Mouse (Mus musculus): ENCODE results near the gene Hist3h2a.
A peak's percentile ranks its signal among the peaks of the same experiment; 100 is the strongest.

Gene Hist3h2a

DNA sequence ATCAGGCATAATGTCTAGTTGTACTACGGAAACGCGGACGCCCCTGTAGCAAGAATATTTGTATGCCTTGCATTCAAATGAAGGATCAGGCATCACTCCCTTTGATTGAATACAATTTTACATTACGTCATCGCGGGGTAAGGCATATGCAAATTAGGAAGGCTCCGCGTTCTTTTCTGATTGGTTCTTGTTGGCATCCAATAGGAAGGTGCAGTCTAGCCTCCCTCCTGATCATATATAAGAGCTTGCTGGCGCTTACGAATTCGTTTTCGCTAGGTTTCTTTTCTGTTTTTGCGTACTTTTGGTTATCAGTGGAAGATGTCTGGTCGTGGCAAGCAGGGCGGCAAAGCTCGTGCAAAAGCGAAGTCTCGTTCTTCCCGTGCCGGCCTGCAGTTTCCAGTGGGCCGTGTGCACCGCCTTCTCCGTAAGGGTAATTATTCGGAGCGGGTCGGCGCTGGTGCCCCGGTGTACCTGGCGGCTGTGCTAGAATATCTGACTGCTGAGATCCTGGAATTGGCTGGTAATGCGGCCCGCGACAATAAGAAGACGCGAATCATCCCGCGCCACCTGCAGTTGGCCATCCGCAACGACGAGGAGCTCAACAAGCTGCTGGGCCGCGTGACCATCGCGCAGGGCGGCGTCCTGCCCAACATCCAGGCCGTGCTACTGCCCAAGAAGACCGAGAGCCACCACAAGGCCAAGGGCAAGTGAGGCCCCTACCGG, at the start of gene Hist3h2a, which contains the start of gene Trim17:
TSS of gene Hist3h2a (plus strand) at position 266 of the 723 bp plus-strand sequence.
TSS of gene Trim17 (plus strand) at position 266 of the 723 bp plus-strand sequence.
- peak; percentile 86 to 90 for DNase-seq (ENCODE audit: low spot score in 2 of 2)

DNA sequence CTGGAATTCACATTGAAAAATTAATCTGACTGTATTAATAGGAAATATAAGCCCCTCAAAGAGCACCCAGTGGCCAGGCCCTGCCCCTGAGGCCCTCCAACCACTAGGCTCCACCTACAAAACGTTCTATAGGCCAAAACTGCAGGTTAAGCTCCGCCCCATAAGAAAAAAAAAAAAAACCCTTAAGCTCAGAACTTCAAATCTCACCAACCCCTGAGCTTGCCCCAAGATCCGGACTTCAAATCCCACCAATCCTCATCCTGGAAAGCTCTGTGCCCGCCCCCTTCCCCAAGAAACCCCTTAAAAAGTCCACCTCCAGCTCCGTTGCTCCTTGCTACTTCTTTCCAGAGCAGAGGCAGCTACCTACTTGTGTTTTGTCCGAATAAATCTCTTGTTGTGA, 49.6 kb upstream of the Hist3h2a start:
- peak in 1 of 2 experiments; percentile 31 for DNase-seq (ENCODE audit: low spot score in 2 of 2)

DNA sequence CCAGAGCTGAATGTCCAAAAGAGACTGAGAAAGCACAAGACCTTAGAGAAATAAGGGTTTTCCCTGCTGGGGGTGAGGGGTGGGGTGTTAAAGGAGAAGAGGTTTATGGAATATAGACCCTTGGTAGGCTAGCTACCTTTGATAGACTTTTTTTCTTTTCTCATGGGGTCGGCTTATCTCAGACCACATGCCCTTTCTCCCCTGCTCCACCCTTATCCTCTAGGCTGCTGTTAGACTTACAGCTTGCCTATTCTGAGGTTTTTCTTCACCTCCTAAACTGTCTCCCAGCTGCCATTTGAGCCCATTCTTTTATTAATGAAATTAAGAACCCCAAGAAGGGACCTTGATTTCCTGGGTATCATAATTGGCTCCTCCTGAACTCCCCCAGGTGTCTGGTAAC, 40.7 kb upstream of the Hist3h2a start:
- no peak for DNase-seq (ENCODE audit: low spot score in 2 of 2)

DNA sequence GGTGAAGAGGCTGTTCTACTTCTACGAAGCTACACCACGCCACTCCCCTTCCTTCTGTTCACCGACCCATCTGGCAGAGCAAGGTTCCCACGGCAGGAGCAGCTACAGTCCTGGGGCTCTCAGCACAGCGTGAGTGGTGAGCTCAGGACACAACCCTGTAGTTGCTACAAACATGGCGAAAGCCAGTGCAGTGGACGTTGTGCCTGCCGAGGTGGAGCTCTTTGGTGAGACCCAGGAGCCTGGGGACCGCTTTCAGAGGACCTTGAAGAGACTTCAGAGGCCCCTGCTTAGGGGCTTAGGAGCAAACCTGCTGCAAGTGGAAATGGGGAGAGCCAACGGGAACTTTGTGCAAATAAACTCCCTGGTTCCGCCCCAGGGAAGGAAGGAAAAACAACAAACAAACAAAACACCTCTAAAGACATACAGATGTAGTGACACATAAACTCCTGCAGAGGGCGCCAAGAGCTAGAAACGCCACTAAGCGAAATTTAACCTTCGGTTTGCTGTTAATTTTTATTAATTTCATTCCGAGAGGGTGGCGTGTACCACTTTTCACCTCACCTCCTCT, 39.9 kb upstream of the Hist3h2a start:
- DNase-seq (ENCODE audit: low spot score in 2 of 2) = peak in 1 of 2 experiments; percentile 23

DNA sequence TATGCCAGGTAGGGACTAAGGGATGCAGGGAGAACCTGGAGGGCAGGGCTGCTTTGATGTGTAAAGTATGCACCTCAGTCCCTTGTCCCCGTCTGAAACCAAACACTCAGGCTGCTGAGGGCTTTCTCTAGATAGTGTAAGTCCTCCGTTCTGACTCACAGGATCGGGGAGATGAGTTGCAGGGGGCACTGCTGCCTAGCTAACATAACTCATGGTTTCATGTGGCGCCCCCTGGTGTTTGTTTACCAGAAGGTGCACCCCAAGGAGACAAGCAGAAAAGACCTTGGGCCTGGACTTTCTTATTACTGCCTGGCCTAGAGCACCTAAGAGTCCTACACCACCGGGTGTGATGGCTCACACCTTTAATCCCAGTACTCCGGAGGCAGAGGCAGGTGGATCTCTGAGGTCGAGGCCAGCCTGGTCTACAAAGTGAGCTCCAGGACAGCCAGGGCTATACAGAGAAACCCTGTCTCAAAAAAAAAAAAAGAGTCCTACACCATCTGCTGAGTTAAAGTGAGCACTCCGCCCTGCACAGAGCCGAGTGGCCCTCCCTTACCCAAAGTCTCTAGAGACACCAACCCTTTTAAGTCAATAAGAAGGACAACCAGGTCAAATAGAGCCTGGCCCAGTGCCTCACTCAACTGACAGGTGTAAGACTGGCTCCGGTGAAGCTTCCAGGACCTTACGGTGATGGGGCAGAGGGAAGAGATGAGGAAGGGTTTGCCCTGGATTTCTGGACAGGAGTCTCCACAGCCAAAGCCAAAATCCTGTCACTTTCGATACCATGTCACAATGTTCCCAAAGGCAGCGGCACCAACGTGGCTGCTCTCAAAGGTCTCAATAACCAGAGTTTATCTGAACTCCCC, 37.4 kb upstream of the Hist3h2a start:
- DNase-seq (ENCODE audit: low spot score in 2 of 2) = peak; percentile 66 to 78

DNA sequence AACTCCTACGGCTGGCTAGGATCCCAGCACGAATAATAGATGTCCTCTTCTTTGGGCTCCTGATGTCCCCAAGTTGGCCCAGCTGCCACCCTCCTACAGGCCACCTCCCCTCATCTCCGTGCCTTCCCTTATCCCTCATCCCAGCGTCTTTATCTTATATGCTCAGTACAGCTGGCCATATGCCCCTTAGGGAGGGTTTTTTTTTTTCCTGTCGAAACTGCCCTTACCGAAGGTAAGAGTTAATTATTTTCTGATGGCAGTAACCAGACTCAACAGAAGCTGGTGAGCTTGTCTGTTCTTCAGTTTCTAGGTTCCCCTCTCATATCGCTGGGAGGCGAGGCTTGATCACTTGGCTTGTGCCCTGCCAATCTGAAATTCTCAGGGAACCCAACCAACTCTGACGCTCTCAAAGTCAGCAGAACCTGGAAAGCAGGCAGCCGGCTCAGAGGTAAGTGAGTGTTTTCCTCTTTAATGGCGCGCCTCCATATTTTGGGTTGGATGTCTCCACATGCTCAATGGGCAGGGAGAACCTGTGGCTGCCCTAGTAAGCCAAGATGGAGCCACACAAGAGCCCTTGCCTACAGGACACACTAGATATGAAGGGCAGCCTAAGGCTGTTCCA, 36.6 kb upstream of the Hist3h2a start, which contains the start of gene Btnl10:
TSS of gene Btnl10 (plus strand) at position 164 of the 622 bp plus-strand sequence.
- no peak for DNase-seq (ENCODE audit: low spot score in 2 of 2)

DNA sequence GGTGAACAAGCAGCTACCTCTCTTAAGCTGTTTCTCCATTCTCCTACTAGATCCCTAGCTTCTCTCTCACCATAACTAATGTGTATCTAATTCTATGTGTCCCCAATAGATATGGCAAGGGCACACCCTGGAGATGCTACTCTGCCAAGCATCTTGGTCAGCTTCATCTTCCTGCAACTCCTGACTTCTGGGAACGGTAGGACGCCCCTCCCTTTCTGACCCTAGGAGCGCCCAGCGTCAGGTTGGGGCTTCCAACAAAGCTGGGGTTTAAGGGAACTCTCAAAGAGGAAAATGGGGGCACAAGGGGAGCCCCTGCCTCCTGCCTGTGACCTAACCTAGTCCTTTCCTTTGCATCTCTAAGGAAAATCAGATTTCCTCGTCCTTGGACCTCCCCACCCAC, 35.7 kb upstream of the Hist3h2a start:
- no peak for DNase-seq (ENCODE audit: low spot score in 2 of 2)

DNA sequence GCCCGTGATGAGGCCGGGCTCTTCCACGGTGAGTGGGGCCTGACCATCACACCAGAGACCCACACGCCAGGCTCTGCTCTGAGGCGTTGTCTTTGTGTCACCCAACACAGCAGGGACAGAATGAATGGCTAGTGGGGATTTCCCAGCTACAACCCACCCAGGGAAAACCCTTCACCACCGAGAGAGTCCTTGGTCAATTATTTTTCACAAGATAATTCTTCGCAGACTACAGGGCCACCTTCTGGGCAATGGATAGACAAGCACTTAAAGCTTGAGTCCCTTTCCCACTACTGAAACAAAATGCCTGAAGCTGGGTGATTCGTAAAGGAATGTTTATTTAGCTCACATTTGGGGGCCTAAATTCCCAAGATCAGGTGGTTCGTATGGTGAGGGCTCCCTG, 32.1 kb upstream of the Hist3h2a start:
- DNase-seq (ENCODE audit: low spot score in 2 of 2) = no peak

DNA sequence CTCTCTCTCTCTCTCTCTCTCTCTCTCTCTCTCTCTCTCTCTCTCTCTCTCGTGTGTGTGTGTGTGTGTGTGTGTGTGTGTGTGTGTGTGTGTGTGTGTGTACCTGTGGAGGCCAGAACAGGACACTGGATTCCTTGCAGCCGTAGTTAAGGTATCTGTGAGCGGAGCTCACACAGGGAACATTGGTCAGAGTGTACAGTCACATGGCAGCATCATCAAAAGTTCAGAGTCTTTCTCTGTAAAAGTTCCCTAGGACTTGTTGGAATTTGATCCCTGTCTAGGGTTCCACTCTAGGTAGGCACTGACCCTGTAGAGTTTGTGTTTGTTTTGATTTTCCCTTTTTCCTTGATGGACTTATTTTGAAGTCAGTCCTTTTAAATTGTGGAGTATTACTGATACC, 27.8 kb upstream of the Hist3h2a start:
- DNase-seq (ENCODE audit: low spot score in 2 of 2) = no peak

DNA sequence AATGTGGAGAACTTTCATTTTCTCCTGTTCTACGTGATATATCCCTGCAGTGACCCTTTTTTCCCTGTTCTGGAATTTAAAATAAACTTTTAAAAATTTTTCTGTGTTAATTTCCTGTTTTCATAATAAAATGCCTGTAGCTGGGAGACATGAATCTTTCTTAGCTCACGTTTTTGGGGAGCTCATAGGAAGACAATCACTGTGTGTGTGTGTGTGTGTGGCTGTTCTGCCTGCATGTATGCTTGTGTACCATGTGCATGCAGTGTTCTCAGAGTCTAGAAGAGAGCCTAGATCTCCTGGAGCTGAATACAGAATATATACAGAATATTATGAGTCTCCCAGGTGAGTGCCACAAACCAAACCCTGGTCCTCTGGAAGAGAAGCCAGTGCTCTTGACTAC, 27.4 kb upstream of the Hist3h2a start:
- DNase-seq (ENCODE audit: low spot score in 2 of 2) = no peak

DNA sequence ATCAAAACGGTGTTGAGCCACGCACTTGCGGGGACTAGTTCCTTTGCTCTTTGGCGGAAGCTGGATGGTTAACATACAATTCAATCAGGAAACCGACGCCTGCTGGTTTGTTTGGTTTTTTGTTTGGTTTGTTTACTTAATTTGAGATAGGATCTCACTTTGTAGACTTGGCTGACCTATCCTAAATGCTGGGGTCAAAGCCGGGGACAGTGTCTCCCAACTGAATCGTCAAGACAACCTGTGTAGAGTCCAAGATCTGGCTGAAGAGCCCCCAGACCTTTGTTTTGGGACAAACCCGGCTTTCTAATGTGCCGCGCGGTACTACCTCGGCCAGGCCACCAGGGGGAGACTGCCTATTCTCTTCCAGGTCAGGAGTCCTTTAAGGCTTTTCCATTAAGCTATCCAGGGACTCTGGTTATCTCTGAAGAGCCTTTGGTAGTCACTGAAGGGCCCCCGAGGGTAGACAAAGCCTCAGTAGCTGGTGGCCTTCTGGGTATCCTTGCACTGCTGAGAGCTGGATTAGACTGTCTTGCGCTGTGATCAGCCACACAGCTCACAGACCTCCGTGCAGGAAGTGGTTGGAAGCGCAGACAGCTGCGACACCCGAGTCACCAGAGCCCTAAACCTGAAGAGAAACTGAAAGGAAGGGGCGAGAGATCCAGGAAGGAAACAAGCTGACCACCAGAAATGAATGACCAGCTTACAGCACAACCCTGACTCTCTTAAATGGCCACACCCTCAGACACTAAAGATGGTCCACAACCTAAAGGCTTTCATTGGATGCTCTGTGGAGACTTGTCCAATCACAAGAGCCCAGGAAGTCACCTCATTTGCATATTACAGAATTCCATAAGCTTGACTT, 26.5 kb upstream of the Hist3h2a start:
- DNase-seq (ENCODE audit: low spot score in 2 of 2) = peak; percentile 88 to 91

DNA sequence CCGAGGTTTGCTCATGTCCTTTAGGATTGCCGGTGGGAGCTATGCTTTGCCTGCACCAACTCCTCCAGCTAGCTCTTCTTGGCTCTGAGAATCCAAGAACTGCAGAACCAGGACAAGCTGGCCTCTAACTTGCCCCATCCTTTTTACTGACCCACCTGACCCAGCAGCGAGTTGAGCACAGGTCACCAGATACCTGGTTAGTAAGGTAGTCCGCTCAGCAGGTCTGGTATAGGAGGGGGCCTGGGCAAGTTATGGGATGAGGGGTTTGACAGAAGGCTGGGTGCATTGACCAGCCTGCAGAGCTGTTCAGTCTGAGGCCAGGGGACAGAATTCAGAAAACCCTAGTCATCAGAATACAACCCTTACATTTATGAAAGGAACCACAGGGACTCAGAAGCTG, 25.4 kb upstream of the Hist3h2a start:
- DNase-seq (ENCODE audit: low spot score in 2 of 2) = no peak

DNA sequence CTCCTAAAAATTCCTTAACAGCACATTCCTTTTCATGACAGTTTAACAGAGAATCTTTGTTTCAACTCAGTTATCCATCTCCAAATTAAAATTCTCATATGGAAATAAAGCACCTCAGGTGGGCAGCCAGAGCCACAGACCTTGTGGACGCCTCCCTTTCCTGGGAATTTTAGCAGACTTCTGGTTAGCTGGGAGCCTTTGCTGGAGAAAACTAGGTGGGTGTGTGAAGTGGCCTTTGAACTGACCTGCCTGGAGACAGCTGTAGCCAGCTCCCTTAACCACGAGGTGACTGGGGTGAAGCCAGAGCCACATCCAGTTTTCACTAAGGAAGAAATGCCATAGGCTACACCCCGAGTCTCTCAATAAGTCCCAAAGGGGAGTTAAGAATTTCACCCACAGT, 24.8 kb upstream of the Hist3h2a start:
- DNase-seq (ENCODE audit: low spot score in 2 of 2) = no peak

DNA sequence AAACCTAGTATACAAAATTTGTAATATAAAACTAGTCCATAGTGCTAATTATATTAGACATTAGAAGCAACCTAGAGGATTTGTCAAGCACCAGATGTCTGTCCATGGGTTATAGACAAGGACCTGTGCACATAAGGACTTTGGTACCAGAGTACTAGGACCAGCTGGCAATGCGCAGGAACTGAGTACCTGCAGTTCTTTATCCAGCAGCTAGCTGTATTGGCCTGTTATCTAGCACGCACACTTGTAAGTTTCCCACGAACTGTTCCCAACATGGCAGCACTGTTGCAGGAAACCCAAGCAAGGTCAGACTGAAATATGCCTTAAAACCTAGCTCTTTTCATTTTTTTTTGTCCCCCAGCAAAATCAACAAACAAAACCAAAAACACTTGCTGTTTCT, 24.2 kb upstream of the Hist3h2a start:
- no peak for DNase-seq (ENCODE audit: low spot score in 2 of 2)

DNA sequence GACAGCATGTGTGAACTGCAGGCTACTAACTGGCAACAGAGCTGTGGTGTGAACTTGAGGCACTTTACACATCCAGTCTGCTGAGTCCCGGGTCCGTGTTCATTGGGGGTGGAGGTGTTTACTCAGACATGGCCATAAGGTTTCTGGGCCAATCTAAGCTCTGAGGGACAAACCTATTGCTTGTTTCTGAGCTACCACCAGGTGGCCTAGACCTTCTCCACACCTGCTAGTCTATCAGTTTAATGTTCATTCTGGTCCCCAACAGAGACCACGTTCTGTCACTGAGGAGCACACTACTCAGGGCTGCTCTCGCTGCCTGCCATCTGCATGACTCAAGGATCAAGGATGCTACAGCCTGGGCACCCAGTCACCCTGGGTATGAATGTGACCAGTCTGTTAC, 22.9 kb upstream of the Hist3h2a start:
- peak; percentile 23 to 38 for DNase-seq (ENCODE audit: low spot score in 2 of 2)

DNA sequence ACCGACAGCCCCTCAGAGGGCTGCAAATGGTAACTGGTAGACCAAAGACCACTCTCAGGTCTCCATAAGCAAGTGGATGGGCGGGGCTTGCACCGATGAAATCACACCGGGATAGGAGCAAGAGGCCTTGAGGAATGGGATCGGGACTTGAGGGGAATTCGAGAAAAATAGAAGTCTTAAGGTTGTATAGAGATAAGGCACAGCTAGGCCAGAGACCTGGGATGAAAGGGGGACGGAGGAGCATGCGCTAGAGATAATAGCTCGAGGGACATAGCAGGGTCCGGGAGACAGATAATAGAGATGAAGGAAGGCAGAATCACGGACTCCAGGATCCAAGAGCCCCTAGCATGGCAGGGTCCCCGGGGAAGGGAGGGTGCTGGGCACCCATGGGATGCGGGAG, 16.6 kb upstream of the Hist3h2a start:
- DNase-seq (ENCODE audit: low spot score in 2 of 2) = no peak

DNA sequence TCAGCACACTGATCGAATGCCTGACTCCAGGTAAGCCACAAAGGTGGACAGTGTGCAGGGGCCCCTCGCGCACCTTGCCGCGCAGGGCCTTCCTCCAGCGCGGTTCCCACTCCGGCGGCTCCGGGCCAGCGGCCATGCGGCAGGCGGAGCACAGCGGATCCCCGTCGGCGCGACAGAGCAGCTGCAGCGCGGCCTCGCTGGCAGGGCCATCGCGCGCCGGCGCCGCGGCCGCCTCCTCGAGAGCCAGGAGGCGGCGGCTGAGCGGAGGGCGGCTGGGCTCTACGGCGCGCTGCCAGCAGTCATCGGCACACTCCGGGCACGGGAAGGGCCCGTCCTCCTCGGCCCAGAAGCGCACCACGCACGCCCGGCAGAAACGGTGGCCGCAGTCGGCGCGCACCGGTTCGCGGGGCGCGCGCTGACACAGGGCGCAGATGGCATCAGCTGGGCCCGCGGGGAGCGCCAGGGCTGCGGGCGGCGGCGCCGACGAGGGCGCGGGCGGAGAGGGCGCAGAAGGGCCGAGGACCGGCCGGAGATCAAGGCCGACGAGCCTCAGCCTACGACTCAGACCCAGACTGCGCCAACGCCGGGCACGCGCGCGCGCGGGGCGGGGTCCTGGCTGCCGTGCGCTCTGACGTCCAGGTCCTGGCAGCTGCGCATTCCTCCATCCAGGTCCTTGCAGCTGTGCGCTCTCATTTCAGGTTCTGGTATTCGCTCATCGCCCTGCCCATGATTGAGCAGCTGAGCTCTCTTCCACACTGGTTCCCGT, 16.0 kb upstream of the Hist3h2a start, which contains the start of gene Rnf187:
TSS of gene Rnf187 (minus strand) at position 595 of the 766 bp plus-strand sequence.
- peak; percentile 74 to 84 for DNase-seq (ENCODE audit: low spot score in 2 of 2)

DNA sequence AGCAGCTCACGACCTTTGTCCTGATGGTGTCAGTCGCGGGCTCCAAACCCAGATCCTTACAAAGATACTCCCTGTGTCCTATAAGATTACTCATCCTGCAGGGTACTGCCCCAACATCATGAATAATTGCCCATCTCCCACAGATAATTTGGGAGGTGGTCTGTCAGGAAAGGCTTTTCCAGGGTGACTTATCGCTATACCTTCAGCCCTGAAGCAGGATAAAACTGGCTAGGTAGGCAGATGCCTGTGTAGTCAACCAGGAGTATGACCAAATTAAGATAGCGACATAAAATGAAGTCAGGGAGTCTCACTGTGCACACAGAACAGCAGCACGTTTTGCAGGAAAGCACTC, 15.4 kb upstream of the Hist3h2a start:
- no peak for DNase-seq (ENCODE audit: low spot score in 2 of 2)

DNA sequence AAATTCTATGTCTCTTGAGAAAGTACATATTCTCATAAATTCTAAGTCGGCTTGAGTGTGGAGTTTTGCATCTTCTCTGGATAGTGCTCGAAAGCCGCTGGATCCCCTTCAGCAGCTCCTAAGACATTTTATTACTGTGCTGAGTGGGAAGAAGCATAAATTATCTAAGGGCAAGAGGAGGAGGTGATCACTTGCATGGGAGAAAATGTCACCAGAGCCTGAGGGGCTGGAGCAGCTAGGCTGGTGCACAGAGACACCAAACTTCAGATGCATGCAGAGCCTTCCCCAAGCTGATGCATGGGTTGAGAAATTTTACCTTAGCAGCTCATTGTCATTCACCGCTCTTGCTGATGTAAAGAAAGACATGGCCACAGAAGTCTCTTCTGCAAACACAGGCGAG, 10.3 kb upstream of the Hist3h2a start:
- no peak for DNase-seq (ENCODE audit: low spot score in 2 of 2)

DNA sequence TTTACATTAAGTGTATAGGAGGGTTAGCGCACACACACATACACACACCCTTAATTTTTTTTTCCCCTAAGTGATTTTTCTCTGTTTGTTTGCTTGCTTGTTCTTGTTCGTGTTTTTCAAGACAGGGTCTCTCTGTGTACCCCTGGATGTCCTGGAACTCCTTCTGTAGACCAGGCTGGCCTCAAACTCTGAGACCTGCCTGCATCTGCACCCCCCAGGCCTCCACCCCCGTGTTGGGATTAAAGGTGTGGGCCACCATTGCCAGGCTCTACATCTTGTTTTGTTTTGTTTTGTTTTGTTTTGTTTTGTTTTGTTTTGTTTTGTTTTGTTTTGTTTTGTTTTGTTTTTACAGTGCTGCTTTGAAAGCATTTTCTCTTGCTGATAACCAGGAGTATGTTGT, 7.2 kb upstream of the Hist3h2a start:
- no peak for DNase-seq (ENCODE audit: low spot score in 2 of 2)
